Mouse (Mus musculus): ENCODE results near the gene Meig1. TPM values are rescaled to one million over a fixed set of nuclear protein-coding genes. Genes with fewer than 3 reads are reported as not detected.

Meig1 gene
- not detected for total RNA-seq (2021)
- long read RNA-seq, experiment 1, result 0 reads
- long read RNA-seq, experiment 2, result 0 reads

DNA sequence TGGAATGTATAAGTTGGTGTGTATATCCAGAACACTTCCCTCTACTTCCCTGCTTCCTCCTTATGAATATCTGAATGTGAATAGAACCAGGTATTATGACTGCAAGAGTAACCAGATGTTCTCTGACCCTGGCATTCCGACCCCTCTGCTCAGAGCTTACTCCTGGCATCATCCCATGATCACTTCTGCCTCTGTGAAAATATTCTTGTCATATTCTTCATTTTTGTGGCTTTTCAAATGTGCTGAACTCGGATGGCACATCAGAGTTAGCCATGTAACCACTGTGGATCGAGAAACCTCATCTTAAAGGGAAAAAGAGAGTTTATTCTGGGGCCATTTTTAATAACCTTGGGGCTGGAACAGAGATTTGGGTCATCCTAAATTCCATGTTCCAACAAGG is at the start of gene Meig1:
Meig1 (minus strand) TSS at position 101 of the 400 bp plus-strand sequence.
- intact Hi-C loops (cut with DNase I), result loop anchor here (5.0 kb wide), 2 partner anchors 55 to 90 kb away; partner anchors contain the start of genes Cdnf, Gm45902, Hspa14 and Suv39h2
- H3K27ac ChIP-seq, result peak within 1 kb of the TSS; percentile 46
- no peak for DNase-seq
- H3K4me3 ChIP-seq, result peak within 1 kb of the TSS; percentile 94
- no peak for TF ChIP-seq CTCF (IDR thresholded peaks at IDR 0.05)

DNA sequence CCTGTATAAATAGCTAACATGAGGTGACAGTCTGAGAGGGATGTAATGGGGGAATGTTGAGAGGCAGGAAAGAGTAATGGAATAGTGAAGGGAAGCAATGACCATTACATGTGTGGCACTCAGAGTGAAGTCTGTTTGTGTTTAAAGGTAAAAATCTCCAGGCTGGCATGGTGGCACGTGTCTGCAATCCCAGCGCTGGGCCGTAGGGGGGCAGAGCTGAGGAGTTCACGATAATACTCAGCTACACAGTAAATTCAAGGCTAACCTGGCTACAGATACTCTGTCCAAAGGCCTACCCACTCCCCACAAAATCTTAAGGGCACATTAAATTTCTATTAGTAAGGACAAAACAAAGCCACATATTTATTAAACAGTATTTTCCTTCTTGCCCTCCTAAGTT is 34.1 kb upstream of the Meig1 start:
- intact Hi-C loops (cut with DNase I), result no loop called here
- TF ChIP-seq CTCF (IDR thresholded peaks at IDR 0.05), result no peak
- no peak for DNase-seq
- H3K27ac ChIP-seq, result no peak overlapping the region
- no peak overlapping the region for H3K4me3 ChIP-seq

DNA sequence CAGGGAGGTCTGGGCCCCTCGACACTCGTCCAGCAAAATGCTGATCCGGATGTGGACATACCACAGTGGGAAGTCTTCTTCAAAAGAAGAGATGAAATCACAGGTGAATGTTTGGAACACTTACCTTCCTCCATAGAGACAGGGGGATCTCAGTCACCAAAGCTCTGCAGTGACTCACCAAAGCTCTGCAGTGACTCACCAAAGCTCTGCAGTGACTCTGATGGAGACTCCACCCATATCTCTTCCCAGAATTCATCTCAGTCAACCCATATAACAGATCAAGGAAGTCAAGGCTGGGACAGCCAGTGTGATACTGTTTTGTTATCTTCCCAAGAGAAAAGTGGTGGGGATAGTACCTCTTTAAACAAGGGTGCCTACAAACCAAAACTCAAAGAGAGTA is 30.6 kb upstream of the Meig1 start:
- intact Hi-C loops (cut with DNase I), result no loop called here
- no peak overlapping the region for H3K4me3 ChIP-seq
- TF ChIP-seq CTCF (IDR thresholded peaks at IDR 0.05), result no peak
- DNase-seq, result no peak
- no peak overlapping the region for H3K27ac ChIP-seq

DNA sequence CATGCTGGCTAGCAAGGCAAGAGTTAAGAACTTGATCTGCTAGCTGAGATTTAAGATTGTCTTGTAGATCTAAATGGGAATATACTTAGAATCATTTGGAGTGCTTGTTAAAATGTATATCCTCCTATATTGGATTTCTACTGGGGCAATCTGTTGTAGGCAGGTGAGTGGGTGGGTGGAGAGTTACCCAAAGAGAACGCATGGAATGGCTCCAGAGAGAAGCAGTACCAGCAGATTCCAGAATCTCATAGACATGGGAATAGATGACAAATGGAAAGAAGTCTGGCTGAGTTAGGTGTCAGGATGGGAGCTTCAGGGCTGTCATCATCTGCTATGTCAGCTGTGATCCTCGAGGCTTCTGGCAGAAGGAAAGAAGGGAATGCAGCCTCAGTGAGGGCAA is 27.0 kb upstream of the Meig1 start:
- intact Hi-C loops (cut with DNase I), result no loop called here
- no peak for TF ChIP-seq CTCF (IDR thresholded peaks at IDR 0.05)
- DNase-seq, result no peak

DNA sequence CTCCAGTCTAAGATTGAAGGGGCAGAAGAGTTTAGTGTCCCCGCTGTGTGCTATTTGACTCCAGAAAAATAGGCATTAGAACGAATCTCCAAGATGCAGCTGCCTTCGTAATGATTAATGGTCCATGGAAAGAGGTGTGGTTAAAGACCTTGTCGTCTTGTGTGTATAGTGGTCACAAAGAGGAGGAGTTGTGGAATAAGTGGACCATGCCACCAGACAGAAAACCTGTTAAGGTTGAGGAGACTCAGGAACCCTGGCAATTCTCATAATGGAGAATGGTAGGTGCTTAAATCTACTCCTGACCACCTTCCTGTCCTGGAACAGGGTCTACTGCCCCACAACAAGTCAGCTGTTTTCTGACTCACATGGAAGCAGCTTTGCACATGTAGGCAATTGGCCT is 23.5 kb upstream of the Meig1 start:
- intact Hi-C loops (cut with DNase I), result no loop called here
- TF ChIP-seq CTCF (IDR thresholded peaks at IDR 0.05), result no peak
- no peak for DNase-seq

More for the DNA sequence above, 27.0 kb upstream of the Meig1 start:
- Histone ChIP-seq H3K4me3 (no peak overlapping the region), H3K27ac (no peak overlapping the region)

DNA sequence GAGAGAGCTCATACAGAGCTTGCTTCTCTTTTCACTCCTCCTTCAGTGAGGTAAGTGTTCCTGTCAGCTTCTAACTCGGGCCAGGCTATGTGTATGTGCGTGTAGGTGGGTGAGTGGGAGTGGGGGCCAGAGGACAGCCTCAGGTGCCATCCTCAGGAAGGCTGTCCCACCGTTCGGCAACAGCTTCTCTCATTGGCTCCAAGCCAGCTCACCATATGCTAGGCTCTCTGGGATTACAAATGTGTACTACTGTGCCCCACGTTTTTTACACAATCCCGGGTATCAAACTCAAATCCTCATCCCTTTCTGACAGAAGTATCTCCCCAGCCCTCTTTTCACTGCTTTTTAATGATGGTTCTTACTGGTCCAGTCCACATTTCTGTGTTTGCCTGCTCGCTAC is 21.8 kb upstream of the Meig1 start:
- no peak overlapping the region for H3K27ac ChIP-seq
- no peak for TF ChIP-seq CTCF (IDR thresholded peaks at IDR 0.05)
- intact Hi-C loops (cut with DNase I), result no loop called here
- DNase-seq, result no peak
- H3K4me3 ChIP-seq, result no peak overlapping the region

More for the DNA sequence above, 23.5 kb upstream of the Meig1 start:
- no peak overlapping the region for H3K27ac ChIP-seq
- H3K4me3 ChIP-seq, result no peak overlapping the region

DNA sequence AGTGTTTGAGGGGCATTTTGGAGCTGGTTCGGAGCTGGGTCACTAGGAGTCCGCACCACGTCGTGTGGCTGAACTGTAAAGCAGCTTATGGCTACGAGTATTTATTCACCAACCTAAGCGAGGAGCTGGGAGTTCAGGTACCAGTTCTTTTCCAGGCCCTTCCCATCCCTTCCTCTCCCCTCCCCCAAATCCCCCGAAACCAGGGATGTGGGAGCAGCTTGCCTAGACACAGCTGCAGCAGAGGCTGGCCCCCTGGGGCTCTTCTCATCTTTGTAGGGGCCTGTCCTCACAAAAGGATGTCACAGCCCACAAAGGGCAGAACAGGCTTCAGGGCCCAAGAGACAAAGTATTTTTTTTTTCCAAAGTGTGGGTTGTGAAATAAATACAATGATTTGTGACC is 15.5 kb upstream of the Meig1 start:
- Histone ChIP-seq H3K4me3 (no peak overlapping the region), H3K27ac (no peak overlapping the region)
- no peak for DNase-seq
- TF ChIP-seq CTCF (IDR thresholded peaks at IDR 0.05), result no peak
- intact Hi-C loops (cut with DNase I), result no loop called here

DNA sequence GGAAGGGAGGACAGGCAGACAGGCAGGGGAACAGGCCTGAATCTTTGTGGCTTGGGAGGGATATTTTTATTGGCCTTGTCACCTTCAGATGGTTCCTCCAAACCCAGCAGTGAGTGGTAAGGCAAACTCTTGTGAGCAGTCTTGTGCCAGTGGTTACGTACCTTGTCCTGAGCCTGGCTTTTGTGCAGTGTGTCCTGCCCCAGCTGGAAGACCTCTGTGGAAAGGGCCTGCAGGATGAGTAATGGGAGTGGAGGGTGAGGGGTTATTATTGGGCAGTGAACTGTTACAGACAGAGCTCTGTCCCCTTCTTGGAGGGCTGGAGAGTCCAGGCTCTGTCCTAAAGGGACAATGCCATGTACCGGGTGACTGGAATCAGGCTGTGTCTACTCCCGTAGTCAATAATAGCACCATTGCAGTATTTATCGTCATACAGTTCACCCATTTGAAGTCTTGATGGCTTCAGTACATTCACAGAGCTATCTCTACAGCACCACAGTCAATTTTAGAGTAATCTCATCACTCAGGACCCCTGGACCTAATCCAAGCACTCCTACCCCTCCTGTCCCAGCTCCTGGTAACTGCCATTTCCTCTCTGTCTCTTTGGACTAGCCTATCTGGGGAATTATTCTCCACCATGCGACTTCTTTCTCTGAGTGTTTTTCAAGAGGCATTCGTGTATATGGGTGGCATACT is 13.1 kb upstream of the Meig1 start:
- no peak for TF ChIP-seq CTCF (IDR thresholded peaks at IDR 0.05)
- no peak for DNase-seq
- Histone ChIP-seq H3K4me3 (no peak overlapping the region), H3K27ac (no peak overlapping the region)
- intact Hi-C loops (cut with DNase I), result no loop called here

DNA sequence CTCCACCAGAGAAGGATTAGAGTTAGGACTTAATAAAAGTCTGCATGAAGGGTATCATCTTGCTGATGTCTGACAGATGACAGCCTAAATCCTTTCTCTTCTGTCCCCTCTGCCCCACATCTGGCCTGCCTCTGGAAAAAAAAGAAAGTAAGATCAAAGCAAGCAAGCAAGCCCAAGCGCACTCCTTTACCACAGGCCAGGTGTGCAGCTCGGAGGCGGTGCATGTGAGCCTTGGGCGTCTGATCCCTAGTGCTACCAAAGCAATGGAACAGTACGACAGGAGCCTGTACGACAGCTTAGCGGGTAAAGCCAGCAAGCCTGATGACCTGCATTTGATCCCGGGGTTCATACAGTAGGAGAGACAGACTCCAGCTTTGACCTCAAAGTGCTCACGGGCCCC is 8.5 kb upstream of the Meig1 start:
- no peak for DNase-seq
- Histone ChIP-seq H3K4me3 (no peak overlapping the region), H3K27ac (no peak overlapping the region)
- TF ChIP-seq CTCF (IDR thresholded peaks at IDR 0.05), result no peak
- intact Hi-C loops (cut with DNase I), result no loop called here

DNA sequence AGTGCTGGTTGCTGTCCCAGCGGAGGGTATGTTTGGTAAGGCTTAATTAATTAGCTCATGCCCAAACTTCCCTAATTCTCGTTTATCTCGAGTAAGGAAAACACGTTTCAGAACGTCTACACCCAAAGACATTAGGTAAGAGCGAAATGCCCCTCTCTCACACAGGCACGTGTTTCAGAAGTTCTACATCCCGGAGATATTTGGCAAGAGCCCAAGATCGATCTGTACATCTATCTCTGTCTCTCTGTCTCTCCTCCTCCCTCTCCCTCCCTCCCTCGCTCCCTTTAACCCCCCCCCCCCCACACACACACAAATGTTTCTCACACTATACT is 2.1 kb upstream of the Meig1 start:
- peak overlapping the region; percentile 83 for H3K27ac ChIP-seq
- no peak for TF ChIP-seq CTCF (IDR thresholded peaks at IDR 0.05)
- DNase-seq, result no peak
- intact Hi-C loops (cut with DNase I), result loop anchor here (5.0 kb wide), 2 partner anchors 53 to 88 kb away; partner anchors contain the start of genes Cdnf, Gm45902, Hspa14 and Suv39h2
- H3K4me3 ChIP-seq, result peak overlapping the region; percentile 94

DNA sequence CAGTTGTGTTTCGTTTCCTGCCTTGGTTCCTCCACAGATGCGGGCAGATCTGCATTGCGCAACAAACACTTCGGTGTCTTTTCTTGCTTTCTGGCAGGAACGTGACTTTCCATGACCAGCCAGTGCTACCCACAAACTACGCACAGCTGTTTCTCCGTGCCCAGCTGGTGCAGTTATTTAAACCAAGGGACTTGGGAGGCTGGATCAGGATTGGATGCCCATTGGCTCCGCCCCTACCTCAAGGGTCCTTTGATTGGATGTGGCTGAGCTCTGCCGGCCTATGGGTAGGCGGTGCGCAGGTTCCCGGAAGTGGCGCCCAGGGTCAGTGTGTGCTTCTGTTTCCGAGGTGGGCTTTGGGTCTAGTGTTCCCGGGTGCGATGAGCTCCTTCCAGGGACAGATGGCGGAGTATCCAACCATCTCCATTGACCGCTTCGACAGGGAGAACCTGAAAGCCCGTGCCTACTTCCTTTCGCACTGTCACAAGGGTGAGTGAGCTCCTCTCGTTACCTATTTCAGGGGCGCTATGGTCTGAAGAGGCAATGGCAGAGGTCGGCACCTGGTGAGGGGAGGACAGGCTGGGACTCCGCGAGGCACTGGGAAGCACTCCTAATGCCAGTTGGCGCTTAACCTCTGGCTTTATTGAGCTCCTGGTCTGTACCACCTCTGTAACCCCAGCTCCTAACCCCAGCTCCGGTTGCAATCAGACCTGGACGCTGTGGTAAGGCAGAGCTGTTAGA is 1.6 kb upstream of the Meig1 start, which contains the start of gene Dclre1c:
Dclre1c (plus strand) TSS at position 291 of the 738 bp plus-strand sequence.
- peak within 1 kb of the TSS; percentile 94 for H3K4me3 ChIP-seq
- DNase-seq, result peak; percentile 92
- TF ChIP-seq CTCF (IDR thresholded peaks at IDR 0.05), result no peak
- peak within 1 kb of the TSS; percentile 83 for H3K27ac ChIP-seq
- intact Hi-C loops (cut with DNase I), result loop anchor here (5.0 kb wide), 2 partner anchors 53 to 88 kb away; partner anchors contain the start of genes Cdnf, Gm45902, Hspa14 and Suv39h2

DNA sequence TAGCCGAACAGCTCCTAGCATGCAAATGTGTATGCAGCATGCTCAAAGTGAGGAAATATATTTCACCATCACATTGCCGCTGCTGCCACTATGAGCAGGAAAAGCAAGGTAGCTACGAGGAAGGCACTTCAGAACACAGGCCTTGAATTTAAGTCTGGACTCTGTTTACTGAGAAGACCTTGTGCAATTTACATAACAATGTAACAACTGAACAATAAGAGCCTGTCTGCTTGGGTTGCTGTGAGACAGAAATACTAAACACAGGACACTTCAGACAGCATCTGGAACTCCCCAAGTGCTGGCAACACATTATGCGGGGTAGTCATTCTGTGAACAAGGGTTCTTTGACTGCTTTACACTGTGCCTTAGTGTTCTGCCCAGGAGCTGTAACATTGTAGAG is 2.3 kb downstream of the Meig1 start:
- Histone ChIP-seq H3K27ac (no peak overlapping the region), H3K4me3 (no peak overlapping the region)
- no peak for TF ChIP-seq CTCF (IDR thresholded peaks at IDR 0.05)
- intact Hi-C loops (cut with DNase I), result loop anchor here (5.0 kb wide), 2 partner anchors 57 to 92 kb away; partner anchors contain the start of genes Cdnf, Gm45902, Hspa14 and Suv39h2
- DNase-seq, result no peak

DNA sequence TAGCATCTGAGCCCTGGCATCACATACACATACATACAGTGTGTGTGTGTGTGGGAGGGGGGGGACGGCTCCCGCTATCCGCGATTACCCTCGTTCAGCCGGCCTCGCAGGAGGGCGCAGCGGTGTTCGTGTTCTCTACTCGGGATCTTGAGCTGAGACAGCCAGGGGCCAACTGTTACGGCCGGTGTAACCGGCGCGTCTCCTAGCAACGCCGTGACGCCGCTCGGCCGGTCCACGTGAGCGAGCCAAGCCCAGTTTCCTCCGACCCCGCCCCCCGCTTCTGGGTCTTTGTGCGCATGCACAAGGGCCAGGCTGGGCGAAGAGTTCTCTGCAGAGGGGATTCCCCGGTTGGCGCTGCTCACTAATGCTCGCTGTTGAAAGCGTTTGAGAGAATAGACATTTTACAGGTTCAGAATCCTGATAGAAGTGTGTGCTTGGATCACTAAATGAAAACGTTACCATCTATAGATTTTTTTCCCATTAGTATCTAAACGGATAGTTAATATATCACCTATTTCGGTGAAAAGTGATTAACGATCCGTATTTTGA is 3.5 kb downstream of the Meig1 start:
- peak overlapping the region; percentile 74 for H3K27ac ChIP-seq
- H3K4me3 ChIP-seq, result peak overlapping the region; percentile 72
- intact Hi-C loops (cut with DNase I), result loop anchor here (2.0 to 5.0 kb wide), 3 partner anchors 86 to 302 kb away; partner anchors contain the start of gene Rpp38
- no peak for TF ChIP-seq CTCF (IDR thresholded peaks at IDR 0.05)
- peak; percentile 97 for DNase-seq
